Mouse (Mus musculus) gastrocnemius, adult 8-10 months (tissue): Measurements from ENCODE around the gene Il1rap. TPM values are rescaled to one million over a fixed set of nuclear protein-coding genes. Genes with fewer than 3 reads are reported as not detected.

Experiments used
- DNase-seq, 2 experiments: peaks; one replicate each; pipeline ENCODE4 v3.0.0; 2022; ENCODE audit warnings: low spot score in 2 of 2
- total RNA-seq, 4 experiments: library from RNA; stranded (reverse); gene quantifications; 2 replicates each; pipeline ENCODE4 v1.2.4; 2022

Il1rap gene
- total RNA-seq, 4 experiments from 2014 or later: 0.75 to 1.7 (median 1.5) TPM

DNA sequence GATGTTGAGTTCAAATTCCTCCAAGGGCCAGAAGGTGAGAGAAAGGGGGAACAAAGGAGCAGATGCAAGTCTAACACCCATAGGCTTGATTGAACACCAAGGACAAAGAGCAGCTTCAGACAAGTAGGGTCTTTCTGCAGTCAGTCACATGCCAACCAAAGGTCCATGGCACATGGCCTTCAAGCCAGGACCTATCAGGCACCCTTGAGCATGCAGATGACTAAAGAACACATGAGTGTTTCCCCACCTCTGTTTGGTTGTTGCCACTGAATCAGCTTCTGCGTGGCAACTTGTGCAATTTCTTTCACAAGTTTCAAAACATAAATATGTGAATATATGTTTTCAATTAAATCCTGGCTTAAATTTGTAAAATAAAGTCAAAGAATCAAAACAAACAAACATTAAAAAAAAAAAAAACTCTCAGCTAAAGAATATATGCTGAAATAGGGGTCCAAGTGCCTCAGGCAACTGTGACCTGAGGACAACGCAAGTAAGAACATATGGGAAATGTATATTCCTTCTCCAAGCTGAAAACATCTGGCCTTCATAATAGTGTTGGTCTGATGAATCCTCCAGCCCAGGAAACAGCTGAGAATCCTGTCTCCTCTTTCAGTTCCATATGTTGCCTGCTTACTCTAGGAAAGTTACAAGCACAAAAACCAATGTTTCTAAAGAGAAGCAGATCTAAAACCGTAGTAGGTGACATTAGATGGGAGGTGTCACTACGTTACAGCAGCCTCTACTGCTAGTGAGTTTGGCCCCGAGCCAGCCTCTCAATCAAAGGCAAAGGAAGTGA, 142.6 kb downstream of the Il1rap start:
- DNase-seq: no peak

DNA sequence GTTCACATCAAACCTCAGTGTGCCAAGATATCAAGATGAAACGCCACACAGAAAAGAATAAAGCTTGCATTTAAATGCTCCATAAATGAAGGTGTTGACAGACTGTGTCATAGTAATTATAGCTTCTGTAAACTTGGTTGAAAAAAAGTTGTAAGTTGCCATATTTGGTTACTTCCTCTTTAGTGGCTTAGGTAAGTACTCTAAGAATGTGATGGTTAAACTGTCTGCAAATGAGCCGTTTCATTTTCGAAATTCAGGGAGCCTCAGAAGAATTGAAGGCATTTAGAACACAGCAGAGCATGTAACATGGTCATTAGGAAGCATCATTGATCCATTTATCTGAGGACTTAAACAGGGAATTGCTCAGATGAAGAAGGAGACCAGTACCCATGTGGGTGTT, 146.6 kb downstream of the Il1rap start:
- no peak for DNase-seq

DNA sequence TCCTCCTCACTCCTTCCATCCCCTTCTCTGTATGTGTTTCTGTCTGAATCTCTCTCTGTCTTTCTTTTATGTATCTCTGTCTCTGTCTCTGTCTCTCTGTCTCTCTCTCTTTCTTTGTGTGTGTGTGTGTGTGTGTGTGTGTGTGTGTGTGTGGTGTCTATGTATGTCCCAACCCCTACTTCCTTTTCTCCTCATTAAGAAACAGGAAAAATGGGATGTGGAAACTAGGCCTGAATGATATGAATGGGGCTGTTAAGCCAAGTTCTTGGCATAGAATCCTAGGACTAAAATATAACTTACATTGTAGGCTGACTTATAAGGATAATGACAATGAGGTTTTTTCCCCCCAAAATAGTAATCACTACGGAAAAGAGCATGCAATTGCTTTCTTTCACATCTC, 149.4 kb downstream of the Il1rap start:
- no peak for DNase-seq

DNA sequence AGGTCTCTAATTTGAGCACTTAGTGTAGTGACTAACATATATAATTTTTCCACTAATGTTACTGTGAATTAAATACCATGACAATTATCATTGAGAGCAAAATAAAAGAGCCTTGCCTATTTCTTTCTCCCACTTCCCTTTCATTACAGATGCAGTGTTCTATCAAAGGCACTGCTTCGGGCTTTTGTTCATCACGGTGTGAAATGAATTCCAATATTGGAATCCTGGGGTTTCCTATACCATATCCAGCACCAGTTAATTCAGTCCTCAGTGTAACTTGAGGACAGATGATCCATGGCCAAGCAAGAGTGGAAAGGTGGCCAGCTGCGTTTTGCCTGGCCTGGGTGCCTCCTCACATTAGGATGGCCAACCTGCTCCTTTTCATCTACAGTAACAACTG, 151.1 kb downstream of the Il1rap start:
- no peak for DNase-seq

DNA sequence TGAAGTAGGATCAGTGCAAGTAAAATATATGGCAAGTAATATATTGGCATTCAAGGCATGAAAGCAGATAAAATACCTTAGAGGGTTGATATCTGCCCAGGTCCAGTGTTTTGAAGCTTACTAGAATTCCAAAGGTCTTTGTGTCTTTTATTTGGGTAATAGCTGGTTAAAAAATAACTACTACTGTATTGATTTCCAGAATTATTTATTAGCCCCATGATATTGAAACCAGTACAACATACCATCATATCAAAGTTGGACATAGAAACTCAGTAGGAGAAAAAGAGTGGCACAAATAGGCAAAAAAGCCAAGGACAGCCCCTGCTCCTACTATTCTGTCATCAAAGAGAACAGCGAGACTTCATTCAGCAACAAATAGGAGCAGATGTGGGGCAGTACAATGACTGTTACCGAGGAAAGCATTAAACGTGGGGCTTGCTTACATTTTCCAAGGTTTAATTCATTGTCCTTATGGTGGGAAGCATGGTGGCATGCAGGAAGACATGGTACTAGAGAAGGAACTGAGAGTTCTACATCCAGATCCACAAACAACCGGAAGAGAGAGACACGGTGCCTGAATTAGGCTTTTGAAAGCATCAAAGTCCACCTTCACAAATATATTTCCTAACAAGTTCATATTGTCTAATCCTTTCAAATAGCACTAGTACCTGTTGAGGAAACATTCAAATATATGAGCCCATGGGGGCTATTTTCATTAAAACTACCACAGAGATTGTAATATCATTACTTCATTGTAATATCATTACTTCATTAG, 174.1 kb downstream of the Il1rap start:
- DNase-seq: no peak

DNA sequence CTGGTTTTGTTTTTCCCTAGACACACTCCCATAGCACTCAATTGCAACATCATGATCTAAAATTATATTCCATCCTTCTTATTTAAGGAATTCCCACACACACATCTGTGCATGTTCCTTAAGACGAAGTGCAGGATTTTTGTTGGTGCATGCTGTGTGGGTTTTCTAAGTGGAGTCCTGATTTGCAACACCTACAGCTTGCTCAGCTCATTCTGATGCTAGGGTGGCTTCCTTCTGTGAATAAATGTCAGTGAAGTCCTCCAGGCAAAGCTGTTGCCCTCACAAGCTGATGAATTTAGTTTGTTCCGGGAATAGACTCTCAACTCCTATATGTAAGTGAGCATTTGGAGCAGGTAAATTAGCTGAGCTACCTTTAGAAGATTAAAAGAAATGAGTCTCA, 194.5 kb downstream of the Il1rap start:
- DNase-seq: no peak

DNA sequence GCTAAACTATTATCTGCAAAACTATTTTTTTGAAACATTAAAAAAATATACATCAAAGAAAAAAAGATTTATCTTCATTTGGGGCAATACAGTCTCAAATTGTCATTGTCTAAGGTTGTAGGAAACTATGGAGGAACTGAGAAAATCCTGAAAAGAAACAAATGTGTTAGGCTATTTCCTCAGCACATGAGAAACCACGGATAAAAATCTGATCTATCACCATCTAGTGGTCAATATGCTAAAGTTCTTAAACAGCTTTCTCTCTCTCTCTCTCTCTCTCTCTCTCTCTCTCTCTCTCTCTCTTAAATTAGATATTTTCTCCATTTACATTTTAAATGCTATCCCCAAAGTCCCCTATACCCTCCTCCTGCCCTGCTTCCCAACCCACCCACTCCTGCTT, 195.6 kb downstream of the Il1rap start:
- no peak for DNase-seq

Other genes with a start within 250 kb of the Il1rap start
- 1 to 10 TPM in 2 of 4 experiments, under 1 TPM in 2; 0.82 to 1.6 (median 1.1) TPM for gene Cldn1, start 209.9 kb upstream of the Il1rap start, total RNA-seq
- not detected for gene Cldn16, start 118.6 kb upstream of the Il1rap start, total RNA-seq
- gene Tmem207, start 54.9 kb upstream of the Il1rap start, total RNA-seq: not detected